Mouse (Mus musculus): ENCODE data around the gene Shroom4.

DNA sequence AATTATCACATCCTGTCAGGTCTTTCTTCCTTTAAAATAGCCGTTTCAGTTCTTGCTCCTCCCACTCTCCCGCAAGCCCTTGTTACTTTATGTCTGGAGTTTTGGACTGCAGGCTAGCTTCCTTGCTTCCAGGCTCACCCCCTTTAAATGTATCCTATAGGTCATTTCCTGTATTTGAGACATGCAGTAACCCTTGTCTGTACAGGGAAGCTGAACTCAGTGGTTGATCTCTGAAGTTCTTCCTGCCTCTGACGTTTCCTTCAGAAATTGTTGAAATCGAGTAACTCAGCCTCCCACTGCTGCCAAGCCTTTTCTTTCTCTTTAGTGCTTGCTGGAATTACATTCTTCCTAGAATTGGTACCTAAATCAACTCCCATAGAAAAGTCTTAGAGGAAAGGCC is 18.5 kb downstream of the Shroom4 start:
- TF ChIP-seq CTCF (IDR thresholded peaks at IDR 0.05; ENCODE audit: low read depth, low read length) (no peak), POLR2A (IDR thresholded peaks at IDR 0.05; ENCODE audit: insufficient read depth, low read length) (no peak)

Data from ES-Bruce4 (cell line).